Mouse (Mus musculus) mouse embryonic stem cell (cell line): ENCODE results near the gene Klhl18.
"Not testable (repeated sequence)": the region's sequence is repeated elsewhere in the genome, so short reads cannot be mapped to it uniquely, and the experiment has no call there.

Experiments
- in situ Hi-C, 2 experiments: fragments of 300-500 bp; cut with MboI; formaldehyde crosslinking; loops; 1 replicate in 1 of 2; 3 replicates in 1 of 2; pipeline ENCODE4 v1.14.3; 2019 to 2020; ENCODE audit warnings: low sequenced_read_pairs in 2 of 2, low pct_unique_long_range_greater_than_20kb in 1 of 2, mixed read lengths in 1 of 2; ENCODE audit not compliant: unreplicated experiment in 1 of 2

The Klhl18 gene

DNA sequence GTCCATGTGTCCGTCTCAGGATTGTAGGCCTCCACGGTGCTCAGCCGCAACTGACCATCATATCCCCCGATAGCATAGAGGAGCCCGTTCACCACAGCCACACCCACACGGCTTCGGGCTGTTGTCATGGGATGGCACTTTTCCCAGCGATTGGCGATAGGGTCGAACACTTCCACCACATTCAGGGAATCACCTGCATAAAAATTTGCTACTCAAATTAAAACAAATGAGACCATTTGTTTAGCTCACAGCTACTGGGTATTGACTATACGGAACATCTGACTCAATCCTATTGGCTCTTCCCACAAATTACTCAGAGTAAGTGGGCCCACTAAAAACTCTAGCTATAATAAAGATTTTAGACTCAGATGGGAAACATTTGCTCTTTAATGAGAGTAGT, 40.5 kb downstream of the Klhl18 start:
- in situ Hi-C loops, result no loop called here

DNA sequence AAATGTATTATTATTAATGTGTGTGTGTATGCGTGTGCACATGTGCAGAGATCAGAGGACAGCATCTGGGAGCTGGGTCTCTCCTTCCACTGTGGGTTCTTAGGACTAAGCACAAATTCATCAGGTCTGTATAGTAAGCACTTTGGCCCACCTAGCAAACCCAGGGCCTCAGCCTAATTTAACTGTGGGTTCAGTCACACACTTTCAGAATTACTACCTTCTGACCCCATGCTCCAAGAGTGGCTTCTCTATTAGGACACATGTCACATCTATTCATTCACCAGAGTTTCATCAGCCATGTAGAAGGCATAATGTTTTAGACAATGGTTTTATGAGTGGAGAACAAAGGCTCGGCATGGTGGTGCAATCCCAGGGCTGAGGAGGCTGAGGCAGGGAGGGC, 43.4 kb downstream of the Klhl18 start:
- in situ Hi-C loops, result no loop called here

DNA sequence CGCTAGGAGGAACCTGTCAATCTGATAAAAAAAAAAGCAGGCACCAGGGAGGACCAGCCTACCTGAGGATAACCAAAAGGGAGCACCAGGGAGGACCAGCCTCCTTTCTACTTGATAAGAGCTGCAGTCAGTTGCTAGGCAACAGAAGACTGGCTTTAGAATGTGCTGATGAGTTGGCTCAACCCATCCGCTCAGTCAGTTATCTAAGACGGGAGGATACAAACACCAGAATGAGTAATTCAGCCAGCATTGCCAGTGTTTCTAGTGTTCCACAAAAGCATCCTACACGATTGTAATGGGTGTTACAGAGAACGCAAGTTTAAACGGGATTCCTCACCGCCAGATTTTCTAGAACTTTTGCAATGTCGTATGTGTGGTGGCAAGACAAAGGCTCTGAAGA, 45.3 kb downstream of the Klhl18 start:
- in situ Hi-C loops, result no loop called here

DNA sequence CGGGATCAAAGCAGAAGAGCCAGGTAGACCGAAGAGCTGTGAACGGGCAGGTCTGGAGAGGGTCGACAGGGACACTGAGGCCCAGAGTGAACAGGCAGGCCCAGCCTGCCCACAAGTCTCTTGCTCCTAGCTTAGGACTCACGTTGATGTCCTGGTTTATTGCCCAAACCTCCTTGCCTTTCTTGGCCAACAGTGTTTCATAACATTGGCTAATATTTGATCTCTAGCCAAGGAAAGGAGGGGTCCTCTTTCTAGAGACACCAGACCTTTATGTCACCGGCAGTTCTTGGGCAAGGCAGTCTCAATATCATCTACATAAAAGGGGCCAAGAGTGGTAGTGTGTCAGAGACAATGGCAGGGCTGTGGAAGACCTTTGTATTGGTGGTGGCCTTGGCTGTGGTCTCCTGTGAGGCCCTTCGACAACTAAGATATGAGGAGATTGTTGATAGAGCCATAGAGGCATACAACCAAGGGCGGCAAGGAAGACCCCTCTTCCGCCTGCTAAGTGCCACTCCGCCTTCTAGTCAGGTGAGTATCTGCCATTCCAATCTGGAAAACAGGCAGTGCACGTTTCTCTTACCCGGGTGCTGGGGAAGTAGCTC, 56.9 kb downstream of the Klhl18 start, which contains the start of gene Ngp:
TSS of gene Ngp (plus strand) at position 237 of the 602 bp plus-strand sequence.
- in situ Hi-C loops, result loop anchor here in 1 of 2 experiments (5.0 kb wide), 1 partner anchor 203 kb away; the partner anchor contains the start of gene Nradd

DNA sequence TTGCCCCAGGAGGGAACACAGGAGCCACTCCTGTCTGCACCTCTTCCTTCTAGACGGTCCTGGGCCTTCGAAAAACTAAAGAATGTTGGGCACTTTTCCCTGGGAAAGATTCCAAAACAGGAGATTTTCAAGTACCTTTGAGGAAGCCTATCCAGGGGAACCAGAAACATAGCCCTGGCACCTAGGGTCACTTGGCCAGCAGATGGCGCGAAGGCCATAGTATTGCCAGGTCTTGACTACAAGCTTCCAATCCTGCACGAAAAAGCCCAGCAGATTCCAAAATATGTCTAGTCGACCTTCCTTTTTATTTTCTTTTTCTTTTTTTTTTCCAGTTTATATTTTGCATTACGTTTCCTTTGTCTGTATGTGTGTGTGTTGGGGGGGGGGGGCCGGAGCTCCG, 62.7 kb downstream of the Klhl18 start:
- in situ Hi-C loops, result no loop called here

DNA sequence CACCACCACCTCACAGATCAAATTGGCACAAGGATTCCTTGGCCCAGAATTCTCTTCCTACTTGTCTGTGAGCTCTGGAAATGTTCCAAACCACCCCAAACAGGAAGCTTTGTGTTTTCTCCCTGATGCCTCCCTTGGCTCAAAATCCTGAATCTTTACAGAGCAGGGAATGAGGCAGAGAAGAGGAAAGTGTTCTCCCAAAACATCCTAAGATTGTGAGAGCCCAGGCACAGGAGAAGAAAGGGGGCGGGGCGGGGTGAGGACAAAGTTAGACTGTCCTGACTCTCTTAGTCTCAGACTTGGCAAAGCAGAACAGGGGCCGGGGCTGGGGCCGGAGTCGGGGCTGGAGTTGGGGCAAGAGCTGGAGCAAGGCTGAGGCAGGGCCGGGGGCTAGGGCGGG, 63.6 kb downstream of the Klhl18 start:
- in situ Hi-C loops, result no loop called here

DNA sequence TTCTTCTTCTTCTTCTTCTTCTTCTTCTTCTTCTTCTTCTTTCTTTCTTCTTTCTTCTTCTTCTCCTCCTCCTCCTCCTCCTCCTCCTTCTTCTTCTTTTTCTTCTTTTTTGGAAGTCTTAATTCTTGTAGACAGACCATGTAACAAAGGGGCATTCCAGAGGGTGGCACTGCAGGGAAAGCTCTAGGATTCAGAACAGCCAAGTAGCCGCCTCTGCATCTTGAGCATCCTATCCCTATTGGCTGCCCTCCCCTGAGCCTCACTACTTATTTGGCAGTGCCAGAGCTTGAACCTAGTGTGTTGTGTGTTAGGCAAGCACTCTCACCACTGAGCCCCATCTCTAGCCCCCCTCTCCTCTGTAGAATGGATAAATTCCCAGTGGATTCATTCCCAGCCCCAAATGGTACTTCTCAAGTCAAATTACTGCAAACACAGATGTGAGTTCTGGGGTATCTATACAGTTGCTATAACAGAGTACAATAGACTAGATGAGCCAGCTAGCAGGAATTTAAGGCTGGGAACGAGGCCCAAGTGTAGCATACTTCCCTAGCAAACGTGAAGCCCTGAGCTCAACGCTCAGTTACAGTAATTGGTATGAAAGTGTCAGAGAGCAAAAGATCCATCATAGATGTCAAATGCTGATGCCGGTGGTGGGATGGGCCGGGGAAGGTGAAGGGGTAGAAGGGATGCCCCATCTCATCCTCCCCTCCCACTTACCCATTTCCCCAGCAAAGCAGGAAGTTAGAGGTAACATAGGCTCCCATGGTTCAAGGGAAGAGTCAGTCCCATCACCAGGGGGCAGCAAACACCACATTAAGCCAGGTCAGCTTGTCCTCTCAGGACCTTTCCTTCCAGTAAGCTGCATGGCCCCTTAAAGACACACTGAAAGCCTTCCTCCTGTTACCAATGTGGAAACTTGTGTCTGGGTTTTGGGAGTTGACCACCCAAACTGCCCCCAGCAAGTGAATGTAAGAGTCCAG, 65.3 kb downstream of the Klhl18 start:
- in situ Hi-C loops, result no loop called here

DNA sequence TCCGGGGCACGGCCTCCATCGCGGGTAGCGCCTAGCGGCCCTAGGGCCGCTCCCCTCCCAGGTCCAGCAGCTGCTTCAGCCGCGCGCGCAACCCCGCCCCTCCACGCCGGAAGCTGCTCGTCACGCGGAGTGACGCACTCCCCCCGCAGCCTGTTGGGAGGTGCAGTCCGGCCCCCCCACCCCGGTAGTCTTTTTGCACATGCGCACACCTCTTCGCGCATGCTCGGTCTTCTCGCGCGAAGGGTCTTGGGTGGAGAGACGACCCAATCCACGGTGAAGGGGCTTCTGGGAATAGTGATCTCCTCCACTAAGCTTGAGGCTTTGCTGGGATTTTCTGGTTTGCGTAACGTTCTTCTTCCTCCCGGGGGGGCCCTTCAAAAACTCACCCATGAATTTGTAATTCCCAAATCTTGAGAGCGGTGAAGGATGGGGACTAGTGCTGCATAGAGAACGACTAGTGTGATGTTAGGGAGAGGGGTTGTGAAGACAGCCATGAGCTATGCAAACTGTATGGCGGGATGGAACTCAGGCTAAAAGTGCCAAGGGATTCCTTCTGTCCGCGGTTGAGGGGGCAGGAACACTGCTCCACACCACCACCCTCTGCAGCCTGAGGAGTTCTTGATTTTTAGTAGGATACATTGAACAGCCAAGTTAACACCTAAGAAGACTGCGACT, 68.3 kb downstream of the Klhl18 start, which contains the start of gene Ptpn23:
TSS of gene Ptpn23 (minus strand) at position 115 of the 675 bp plus-strand sequence.
- in situ Hi-C loops, result no loop called here

DNA sequence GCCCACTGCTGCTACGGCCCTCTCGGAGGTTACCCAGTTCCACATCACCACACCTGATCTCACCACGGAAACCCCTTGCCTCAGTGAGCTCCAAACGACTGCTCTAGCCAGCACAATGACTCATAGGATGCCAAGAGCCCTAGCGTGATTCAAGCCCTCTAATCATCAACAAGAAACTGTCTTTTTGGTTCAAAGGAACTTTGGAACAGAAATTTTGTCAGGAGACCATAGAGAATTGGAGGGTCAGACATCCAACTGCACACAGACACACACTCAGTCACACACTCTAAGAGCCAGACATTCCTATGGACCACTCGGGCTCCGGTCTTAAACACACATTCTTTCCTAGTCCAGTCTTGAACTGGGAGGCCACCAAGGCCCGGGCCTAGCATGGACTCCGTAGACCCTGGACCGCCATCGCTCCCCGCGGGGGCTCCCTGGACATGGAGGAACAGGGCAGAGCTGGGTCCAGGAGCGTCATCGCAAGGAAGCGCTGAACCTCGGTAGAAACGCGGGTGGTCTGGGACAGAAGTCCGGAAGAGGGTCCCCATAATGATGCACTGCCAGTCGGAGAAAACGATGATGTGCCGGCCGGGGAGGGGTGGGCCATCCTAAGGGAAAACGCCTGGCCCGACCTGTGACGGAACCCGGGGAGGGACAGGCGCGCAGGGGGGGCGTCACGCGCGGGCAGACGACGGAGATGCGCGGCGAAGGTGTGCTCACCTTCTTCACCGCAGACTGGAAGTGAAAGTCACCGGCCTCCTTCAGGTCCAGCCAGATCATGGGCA, 69.0 kb downstream of the Klhl18 start:
- in situ Hi-C loops, result no loop called here

DNA sequence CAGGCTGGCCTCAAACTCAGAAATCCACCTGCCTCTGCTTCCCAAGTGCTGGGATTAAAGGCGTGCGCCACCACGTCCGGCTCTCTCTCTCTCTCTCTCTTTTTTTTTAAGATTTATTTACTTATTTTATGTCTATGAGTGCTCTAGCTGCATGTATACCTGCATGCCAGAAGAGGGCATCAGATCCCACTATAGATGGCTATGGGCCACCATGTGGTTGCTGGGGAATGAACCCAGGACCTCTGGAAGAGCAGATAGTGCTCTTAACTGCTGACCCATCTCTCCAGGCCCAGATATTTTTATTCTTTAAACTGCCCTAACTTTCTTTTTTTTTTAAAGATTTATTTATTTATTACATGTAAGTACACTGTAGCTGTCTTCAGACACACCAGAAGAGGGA, 73.3 kb downstream of the Klhl18 start:
- in situ Hi-C loops, result not testable (repeated sequence)

DNA sequence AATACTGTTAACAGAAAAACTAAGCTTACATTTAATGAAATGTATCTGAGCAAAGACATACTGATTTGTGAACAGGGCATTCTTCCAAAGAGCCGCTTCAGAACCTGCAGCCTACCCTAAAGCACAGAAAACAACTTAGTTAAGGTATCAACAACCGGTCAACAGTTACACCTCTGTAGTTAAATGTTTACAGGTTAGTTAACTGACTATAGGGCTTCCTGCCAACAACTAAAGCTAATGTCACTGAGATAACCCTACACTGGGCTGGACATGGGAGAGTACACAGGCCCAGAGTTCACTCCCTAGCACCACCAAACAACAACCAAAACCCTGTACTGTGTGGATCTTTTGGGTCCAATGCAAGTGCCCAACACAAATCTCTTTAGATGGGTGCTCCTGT, 73.8 kb downstream of the Klhl18 start:
- in situ Hi-C loops, result no loop called here

DNA sequence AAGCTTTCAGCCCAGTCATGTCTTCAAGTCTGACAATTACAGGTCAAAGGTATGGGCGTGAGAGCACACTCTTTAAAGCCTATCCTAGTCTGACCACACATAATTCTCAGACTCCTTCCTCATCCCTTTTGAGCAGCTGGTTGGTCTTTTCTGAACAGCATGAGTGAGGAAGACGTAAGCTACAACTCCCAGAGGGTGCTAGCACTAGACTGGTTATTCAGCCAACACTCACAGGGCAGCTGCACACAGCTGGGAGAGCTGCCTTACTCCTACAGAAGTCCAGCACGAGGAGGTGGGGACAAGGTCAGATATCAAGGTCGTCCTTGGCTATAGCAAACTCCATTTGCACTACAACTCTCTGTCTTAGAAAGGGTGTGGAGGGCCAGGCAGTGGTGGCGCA, 75.8 kb downstream of the Klhl18 start:
- in situ Hi-C loops, result no loop called here

DNA sequence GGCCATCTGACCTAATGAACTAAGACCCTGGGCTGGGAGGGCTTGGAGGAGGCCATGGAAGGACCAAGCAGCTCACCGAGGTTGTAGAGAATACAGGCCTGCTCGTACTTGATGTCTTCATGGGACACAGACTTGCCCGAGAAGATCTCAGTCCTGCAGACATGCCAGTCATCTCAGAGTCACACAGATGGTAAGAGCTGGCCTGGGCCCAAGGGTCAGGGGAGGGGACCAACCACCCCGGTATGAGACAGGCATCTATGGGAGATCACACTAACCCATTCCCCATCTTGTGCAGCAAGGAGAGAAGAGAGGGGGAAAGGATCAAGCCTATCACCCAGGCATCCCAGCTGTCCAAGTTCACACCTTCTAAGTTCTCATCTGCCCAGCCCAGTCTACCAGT, 83.2 kb downstream of the Klhl18 start:
- in situ Hi-C loops, result no loop called here

DNA sequence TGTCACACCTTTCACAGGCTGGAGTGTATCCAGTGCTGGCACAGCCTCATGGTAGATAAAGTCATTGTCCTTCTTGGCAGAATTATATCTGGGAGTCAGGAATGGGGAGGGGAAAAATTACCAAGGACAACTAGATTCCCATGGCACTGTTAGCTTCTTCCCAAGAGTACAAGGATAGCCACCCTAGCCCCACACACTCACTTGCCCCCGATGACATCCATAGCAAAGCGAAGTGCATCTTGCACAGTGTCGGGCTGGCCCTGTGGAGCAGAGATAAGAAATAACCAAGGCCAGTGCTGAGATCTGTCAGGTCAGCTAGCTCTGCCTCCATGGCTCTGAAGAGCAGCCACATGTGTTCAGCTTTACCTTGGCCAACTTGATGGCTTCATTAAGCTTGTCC, 85.7 kb downstream of the Klhl18 start:
- in situ Hi-C loops, result no loop called here

DNA sequence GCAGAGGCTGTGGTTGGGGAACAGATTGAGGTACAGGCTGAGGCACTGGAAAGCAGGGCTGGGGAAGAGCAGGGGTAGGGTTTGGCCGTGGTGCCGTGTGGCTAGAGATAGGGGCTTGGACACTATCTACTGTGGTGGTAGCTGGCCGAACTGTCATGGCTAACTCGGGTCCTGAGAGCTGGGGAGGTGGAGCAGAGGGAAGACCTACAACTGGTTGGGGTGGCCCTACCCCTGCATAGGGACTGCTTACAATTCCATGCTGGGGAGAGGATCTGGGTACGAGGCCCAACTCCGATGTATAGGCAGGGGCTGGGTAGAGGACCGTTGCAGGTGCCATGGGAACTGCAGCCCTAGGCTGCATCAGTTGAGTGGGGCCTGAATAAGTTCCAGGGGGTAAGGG, 88.5 kb downstream of the Klhl18 start:
- in situ Hi-C loops, result no loop called here

DNA sequence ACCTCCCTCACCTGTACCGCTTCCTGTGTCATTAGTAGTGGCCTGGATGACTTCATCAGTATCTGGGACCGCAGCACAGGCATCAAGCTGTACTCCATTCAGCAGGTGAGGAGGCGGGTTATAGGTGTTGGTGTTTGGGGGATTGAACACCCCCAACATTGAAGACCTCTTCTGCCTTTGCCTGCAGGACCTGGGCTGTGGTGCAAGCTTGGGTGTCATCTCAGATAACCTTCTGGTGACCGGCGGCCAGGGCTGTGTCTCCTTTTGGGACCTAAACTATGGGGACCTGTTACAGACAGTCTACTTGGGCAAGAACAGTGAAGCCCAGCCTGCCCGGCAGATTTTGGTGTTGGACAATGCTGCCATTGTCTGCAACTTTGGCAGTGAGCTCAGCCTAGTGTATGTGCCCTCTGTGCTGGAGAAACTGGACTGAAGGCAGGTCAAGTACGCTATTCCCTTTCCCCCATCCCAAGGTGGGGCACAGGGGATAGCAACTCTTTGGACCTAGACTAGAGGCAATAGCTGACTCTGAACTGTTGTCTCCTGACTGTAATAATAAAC, 92.0 kb downstream of the Klhl18 start:
- in situ Hi-C loops, result no loop called here

DNA sequence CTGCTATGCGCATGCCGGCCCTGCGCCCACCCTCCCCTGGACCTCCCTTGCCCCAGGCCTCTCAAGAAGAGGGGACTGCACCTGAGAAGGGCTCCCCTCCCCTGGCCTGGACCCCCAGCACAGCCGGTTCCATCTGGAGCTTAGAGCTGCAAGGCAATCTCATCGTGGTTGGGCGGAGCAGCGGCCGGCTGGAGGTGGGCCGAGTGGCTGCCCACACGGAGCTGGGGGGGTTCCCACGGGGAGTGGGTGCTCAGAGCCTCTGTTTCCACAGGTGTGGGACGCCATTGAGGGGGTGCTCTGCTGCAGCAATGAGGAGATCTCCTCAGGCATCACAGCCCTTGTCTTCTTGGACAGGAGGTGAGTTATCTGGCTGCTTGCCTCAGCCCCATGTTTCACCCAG, 95.2 kb downstream of the Klhl18 start:
- in situ Hi-C loops, result no loop called here

DNA sequence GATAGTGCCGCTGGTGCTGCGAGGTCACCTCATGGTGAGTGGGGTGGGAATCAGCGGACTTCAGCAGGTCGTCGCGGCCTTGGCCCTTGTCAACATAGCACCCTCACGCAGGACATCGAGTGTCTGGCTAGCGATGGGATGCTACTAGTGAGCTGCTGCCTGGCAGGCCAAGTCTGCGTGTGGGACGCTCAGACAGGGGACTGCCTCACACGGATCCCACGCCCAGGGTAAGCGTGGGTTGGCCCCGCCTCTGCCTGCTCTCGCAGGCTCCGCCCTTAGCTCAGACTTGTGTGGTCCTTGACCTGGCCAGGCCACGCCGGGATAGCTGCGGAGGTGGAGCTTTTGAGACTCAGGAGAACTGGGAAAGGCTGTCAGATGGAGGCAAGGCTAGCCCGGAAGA, 95.8 kb downstream of the Klhl18 start:
- in situ Hi-C loops, result no loop called here
